Mouse (Mus musculus) embryo, embryonic 10 days (tissue): ENCODE results near the gene Slc7a8.

Experiments
- DNase-seq: peaks from one replicate; pipeline ENCODE4 v3.0.0-alpha.2; 2015; ENCODE audit warnings: low spot score

The Slc7a8 gene

GRCm38 (mm10) chr14:54736555-54737552, 44.9 kb downstream of the Slc7a8 start:
- peak; percentile 40 for DNase-seq

GRCm38 (mm10) chr14:54735221-54735620, 46.5 kb downstream of the Slc7a8 start:
- DNase-seq: no peak

GRCm38 (mm10) chr14:54734004-54734403, 47.7 kb downstream of the Slc7a8 start:
- DNase-seq: no peak

- DNase-seq: no peak
Measured at GRCm38 (mm10) chr14:54732206-54732605, 49.5 kb downstream of the Slc7a8 start.

GRCm38 (mm10) chr14:54730305-54730704, 51.4 kb downstream of the Slc7a8 start:
- no peak for DNase-seq

GRCm38 (mm10) chr14:54728823-54729653, 52.7 kb downstream of the Slc7a8 start:
- no peak for DNase-seq

GRCm38 (mm10) chr14:54727565-54727964, 54.2 kb downstream of the Slc7a8 start:
- no peak for DNase-seq

- DNase-seq: no peak
Measured at GRCm38 (mm10) chr14:54724049-54724448, 57.7 kb downstream of the Slc7a8 start.

GRCm38 (mm10) chr14:54721711-54722110, 60.0 kb downstream of the Slc7a8 start:
- DNase-seq: no peak

GRCm38 (mm10) chr14:54720654-54721350, 60.9 kb downstream of the Slc7a8 start:
- DNase-seq: no peak

GRCm38 (mm10) chr14:54720041-54720440, 61.7 kb downstream of the Slc7a8 start:
- DNase-seq: no peak

- no peak for DNase-seq
Measured at GRCm38 (mm10) chr14:54715402-54715801, 66.3 kb downstream of the Slc7a8 start.

- no peak for DNase-seq
Measured at GRCm38 (mm10) chr14:54714617-54715081, 67.1 kb downstream of the Slc7a8 start.

- DNase-seq: peak; percentile 87
Measured at GRCm38 (mm10) chr14:54714121-54714520, 67.6 kb downstream of the Slc7a8 start.

GRCm38 (mm10) chr14:54712861-54713260, 68.9 kb downstream of the Slc7a8 start:
- DNase-seq: no peak

- DNase-seq: no peak
Measured at GRCm38 (mm10) chr14:54712074-54712473, 69.7 kb downstream of the Slc7a8 start, which contains the start of gene Cebpe. Gene Cebpe, minus strand, starts transcription at chr14:54712174.

GRCm38 (mm10) chr14:54709054-54709453, 72.7 kb downstream of the Slc7a8 start:
- DNase-seq: no peak

- peak; percentile 21 for DNase-seq
Measured at GRCm38 (mm10) chr14:54706589-54707320, 75.0 kb downstream of the Slc7a8 start.

- DNase-seq: peak; percentile 28
Measured at GRCm38 (mm10) chr14:54705844-54706243, 75.9 kb downstream of the Slc7a8 start.

- DNase-seq: no peak
Measured at GRCm38 (mm10) chr14:54703207-54703606, 78.5 kb downstream of the Slc7a8 start.

- DNase-seq: peak; percentile 82
Measured at GRCm38 (mm10) chr14:54701298-54701697, 80.4 kb downstream of the Slc7a8 start.
